Mouse (Mus musculus): Measurements from ENCODE around the gene Tgfbr3l.

Gene Tgfbr3l

DNA sequence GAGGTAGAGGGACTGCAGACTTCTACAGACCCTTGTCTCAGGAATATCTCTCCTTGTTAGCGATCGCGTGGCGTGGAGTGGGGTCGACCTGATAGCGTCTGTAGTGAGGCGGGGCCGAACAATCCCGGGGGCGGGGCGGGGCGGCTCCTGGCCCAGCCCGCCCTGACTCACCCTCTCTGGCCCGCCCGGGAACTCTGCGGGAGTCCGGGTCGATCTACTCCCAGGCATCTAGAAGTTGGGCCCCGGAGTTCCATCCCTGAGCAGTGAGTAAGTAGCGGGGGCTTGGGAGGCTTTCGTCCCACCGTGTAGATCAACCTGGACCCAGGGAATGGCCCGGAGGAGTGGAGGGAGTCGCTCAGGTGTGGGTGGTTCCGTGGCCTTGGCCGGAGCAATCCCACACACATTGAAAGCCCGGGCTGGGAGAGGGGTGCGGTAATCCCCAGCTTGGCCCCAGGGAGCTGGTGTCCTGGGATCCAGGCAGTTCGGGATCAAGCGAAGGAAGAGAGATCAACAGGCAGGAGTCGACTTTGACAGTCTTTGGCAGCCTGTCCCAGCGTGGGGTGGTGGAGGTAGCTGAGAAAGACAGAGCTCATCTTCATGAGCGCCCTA is 21.2 kb upstream of the Tgfbr3l start, which contains the start of gene Lrrc8e:
Lrrc8e (plus strand) TSS at position 89 of the 609 bp plus-strand sequence.
- Histone ChIP-seq H3K36me3 (ENCODE audit: insufficient read depth, low read length) (no peaks in the 10 kb centered on the region), H3K4me1 (replicated peaks; ENCODE audit: low read depth, low read length) (peaks cover 30% of the 10 kb centered on the region), H3K4me3 (replicated peaks; ENCODE audit: low read length) (peak within 1 kb of the TSS; percentile 63), H3K9me3 (ENCODE audit: low read length) (no peaks in the 10 kb centered on the region), H3K27me3 (ENCODE audit: insufficient read depth, low read length) (peaks cover 85% of the 10 kb centered on the region)
- TF ChIP-seq NANOG (IDR thresholded peaks at IDR 0.05; ENCODE audit: borderline replicate concordance, low read length) (no peak), POU5F1 (IDR thresholded peaks at IDR 0.05; ENCODE audit: borderline replicate concordance, low read length) (no peak), CTCF (conservative IDR thresholded peaks at IDR 0.05; ENCODE audit: low read length) (no peak)

DNA sequence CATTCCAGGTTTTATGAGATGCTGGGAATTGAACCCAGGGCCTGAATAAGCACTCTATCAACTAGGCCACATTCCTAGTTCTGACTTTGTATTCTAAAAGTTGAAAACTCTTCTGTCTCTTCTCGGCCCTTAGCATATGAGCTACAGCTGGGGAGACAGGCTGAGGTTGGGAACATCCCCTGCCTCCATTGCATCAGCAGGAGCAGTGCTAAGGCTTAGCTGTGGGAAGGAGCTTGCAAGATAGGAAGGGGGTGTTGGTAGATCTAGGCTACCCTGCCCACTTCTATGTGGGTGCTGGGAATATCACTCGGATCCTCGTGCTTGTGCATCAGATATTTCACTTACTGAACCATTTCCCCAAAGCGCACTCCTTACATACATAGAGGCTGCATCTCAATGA is 20.1 kb upstream of the Tgfbr3l start:
- TF ChIP-seq CTCF (conservative IDR thresholded peaks at IDR 0.05; ENCODE audit: low read length) (no peak), POU5F1 (IDR thresholded peaks at IDR 0.05; ENCODE audit: borderline replicate concordance, low read length) (no peak), NANOG (IDR thresholded peaks at IDR 0.05; ENCODE audit: borderline replicate concordance, low read length) (no peak)
- Histone ChIP-seq H3K36me3 (ENCODE audit: insufficient read depth, low read length) (no peaks in the 10 kb centered on the region), H3K4me3 (replicated peaks; ENCODE audit: low read length) (no peak overlapping the region)

DNA sequence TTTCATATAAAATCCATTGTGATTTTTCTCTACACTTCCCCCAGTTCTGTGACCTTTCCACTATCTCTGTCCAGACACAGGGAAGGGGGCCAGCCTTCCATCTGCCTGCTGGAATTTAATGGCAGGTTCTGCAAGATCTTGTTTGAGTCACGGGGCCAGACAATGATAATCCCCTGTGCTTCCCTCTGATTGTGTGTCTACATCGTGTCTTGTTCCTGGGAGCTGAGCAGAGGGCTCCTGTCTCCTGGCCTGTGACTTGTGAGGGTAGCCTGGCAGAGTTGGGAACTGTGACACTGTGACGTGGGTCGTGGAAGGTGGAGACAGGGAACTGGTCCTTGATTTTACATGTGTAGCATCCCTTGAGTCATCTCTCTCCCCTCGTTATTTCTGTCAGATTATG is 18.2 kb upstream of the Tgfbr3l start:
- H3K4me3 ChIP-seq (replicated peaks; ENCODE audit: low read length) = no peak overlapping the region
- TF ChIP-seq POU5F1 (IDR thresholded peaks at IDR 0.05; ENCODE audit: borderline replicate concordance, low read length) (no peak), CTCF (conservative IDR thresholded peaks at IDR 0.05; ENCODE audit: low read length) (no peak), NANOG (IDR thresholded peaks at IDR 0.05; ENCODE audit: borderline replicate concordance, low read length) (no peak)
- H3K9me3 ChIP-seq (ENCODE audit: low read length) = no peaks in the 10 kb centered on the region
- peaks cover 33% of the 10 kb centered on the region for H3K4me1 ChIP-seq (replicated peaks; ENCODE audit: low read depth, low read length)
- H3K27me3 ChIP-seq (ENCODE audit: insufficient read depth, low read length) = peaks cover 73% of the 10 kb centered on the region
- no peaks in the 10 kb centered on the region for H3K36me3 ChIP-seq (ENCODE audit: insufficient read depth, low read length)

More for the DNA sequence above, 20.1 kb upstream of the Tgfbr3l start:
- Histone ChIP-seq H3K27me3 (ENCODE audit: insufficient read depth, low read length) (peaks cover 78% of the 10 kb centered on the region), H3K9me3 (ENCODE audit: low read length) (no peaks in the 10 kb centered on the region), H3K4me1 (replicated peaks; ENCODE audit: low read depth, low read length) (peaks cover 33% of the 10 kb centered on the region)

DNA sequence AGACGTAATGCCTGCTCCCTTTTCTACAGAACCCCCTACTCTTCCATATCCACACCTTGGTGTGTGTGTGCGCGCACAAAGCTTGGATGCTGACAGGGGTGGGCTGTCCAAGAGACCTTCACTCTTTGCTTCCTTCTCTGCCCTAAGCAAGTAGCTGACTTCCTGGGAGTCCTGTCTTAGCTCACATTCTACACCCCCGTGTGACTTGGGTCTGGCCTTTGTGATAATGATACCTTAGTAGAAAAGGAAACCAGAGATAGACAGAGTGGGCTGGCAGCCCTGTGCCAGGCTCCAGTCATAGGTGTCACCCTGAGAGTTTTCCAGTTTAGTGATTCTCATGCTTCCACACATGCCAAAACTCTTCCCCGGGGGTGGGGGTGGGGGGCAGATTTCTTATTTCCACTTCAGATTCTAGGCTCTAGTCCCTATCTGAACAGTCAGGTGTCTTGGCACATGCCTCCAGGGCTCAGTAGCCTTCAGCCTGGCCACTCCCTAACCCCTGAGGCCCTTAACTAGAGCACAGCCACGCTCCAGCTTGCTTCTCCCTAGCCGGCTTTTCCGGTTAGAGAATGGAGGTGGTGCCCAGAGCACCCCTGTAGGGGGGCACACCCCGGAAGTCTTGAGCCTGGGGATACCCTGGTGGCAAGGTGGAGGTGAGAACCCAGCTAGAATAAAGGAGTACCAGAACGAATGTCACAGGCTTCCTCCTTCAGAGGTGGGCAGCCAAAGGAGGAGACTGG is 17.2 kb upstream of the Tgfbr3l start:
- H3K4me1 ChIP-seq (replicated peaks; ENCODE audit: low read depth, low read length) = peaks cover 32% of the 10 kb centered on the region
- H3K4me3 ChIP-seq (replicated peaks; ENCODE audit: low read length) = no peak overlapping the region
- TF ChIP-seq POU5F1 (IDR thresholded peaks at IDR 0.05; ENCODE audit: borderline replicate concordance, low read length) (no peak), CTCF (conservative IDR thresholded peaks at IDR 0.05; ENCODE audit: low read length) (no peak), NANOG (IDR thresholded peaks at IDR 0.05; ENCODE audit: borderline replicate concordance, low read length) (no peak)
- H3K27me3 ChIP-seq (ENCODE audit: insufficient read depth, low read length) = peaks cover 78% of the 10 kb centered on the region
- no peaks in the 10 kb centered on the region for H3K36me3 ChIP-seq (ENCODE audit: insufficient read depth, low read length)
- H3K9me3 ChIP-seq (ENCODE audit: low read length) = no peaks in the 10 kb centered on the region

DNA sequence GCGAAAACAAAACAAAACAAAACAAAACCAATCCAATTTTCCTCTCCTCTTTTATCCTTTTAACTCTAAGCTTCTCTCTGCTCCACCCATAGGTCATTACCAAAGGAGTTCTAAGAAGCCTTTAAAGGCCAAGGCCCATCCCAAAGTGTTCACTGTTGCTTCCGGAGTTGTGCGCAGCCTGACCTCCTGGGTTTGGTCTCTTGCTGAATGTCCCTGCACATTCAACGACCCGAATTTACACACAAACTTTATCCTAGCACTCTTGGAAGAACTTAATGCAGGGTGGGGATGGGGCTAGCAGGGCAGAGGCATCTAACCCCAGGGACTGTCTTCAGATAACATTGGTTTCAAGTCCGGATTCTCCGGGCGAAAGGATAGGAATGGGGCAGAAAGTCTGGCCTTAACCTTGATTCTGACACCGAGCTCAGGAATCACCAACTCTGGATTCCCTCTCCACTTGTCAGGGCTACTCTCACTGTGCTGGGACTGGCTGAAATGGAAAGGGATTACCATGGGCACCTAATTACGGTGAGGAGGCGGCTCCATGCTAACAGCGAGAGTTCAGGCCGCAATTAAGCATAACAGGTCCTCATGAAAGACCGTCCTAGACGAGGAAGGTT is 10.1 kb upstream of the Tgfbr3l start:
- Histone ChIP-seq H3K27me3 (ENCODE audit: insufficient read depth, low read length) (peaks cover 26% of the 10 kb centered on the region), H3K36me3 (ENCODE audit: insufficient read depth, low read length) (peaks cover 35% of the 10 kb centered on the region), H3K4me1 (replicated peaks; ENCODE audit: low read depth, low read length) (peaks cover 43% of the 10 kb centered on the region), H3K4me3 (replicated peaks; ENCODE audit: low read length) (peak overlapping the region; percentile 88), H3K9me3 (ENCODE audit: low read length) (no peaks in the 10 kb centered on the region)
- TF ChIP-seq CTCF (conservative IDR thresholded peaks at IDR 0.05; ENCODE audit: low read length) (no peak), NANOG (IDR thresholded peaks at IDR 0.05; ENCODE audit: borderline replicate concordance, low read length) (no peak), POU5F1 (IDR thresholded peaks at IDR 0.05; ENCODE audit: borderline replicate concordance, low read length) (no peak)

DNA sequence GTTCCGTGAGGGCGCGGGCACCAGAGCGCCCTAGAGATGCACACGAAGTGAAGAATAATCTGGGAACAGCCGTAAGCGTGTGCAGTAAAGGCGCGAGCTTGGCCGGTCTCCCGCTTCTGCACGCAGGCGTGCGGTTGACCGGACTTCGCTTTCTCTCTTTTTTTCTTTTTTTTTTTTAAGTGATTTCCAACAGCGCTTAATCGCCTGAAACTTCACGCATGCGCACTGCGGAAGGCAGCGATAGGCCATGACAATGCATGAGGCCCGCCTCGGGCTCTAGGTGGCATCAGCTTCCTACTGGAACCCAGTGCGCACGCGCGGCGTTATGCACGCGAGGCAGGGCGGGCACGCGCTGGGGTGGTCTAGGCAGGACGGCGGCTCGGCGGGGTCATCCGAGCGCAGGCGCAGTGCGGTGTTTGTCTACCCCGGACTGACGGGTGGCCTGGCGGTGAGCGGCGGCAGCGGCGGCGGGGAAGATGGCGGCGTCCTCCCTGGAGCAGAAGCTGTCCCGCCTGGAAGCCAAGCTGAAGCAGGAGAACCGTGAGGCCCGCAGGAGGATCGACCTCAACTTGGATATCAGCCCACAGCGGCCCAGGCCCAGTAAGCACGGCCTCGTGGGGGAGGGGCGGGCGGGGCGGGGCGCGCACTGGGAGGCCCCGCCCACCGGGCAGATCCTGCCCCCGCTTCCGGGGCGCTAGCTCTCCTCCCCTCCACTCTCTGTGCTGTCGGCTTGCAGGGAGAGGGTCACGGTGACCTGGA is 9.4 kb upstream of the Tgfbr3l start, which contains the start of the genes Map2k7 and Gm49320:
Map2k7 (plus strand) TSS at position 307 of the 759 bp plus-strand sequence.
Gm49320 (plus strand) TSS at position 432 of the 759 bp plus-strand sequence.
- Histone ChIP-seq H3K4me3 (replicated peaks; ENCODE audit: low read length) (peak within 1 kb of the TSS; percentile 88), H3K36me3 (ENCODE audit: insufficient read depth, low read length) (peaks cover 42% of the 10 kb centered on the region), H3K9me3 (ENCODE audit: low read length) (no peaks in the 10 kb centered on the region), H3K27me3 (ENCODE audit: insufficient read depth, low read length) (peaks cover 26% of the 10 kb centered on the region), H3K4me1 (replicated peaks; ENCODE audit: low read depth, low read length) (peaks cover 47% of the 10 kb centered on the region)
- TF ChIP-seq POU5F1 (IDR thresholded peaks at IDR 0.05; ENCODE audit: borderline replicate concordance, low read length) = no peak
- no peak for TF ChIP-seq CTCF (conservative IDR thresholded peaks at IDR 0.05; ENCODE audit: low read length)
- TF ChIP-seq NANOG (IDR thresholded peaks at IDR 0.05; ENCODE audit: borderline replicate concordance, low read length) = no peak

DNA sequence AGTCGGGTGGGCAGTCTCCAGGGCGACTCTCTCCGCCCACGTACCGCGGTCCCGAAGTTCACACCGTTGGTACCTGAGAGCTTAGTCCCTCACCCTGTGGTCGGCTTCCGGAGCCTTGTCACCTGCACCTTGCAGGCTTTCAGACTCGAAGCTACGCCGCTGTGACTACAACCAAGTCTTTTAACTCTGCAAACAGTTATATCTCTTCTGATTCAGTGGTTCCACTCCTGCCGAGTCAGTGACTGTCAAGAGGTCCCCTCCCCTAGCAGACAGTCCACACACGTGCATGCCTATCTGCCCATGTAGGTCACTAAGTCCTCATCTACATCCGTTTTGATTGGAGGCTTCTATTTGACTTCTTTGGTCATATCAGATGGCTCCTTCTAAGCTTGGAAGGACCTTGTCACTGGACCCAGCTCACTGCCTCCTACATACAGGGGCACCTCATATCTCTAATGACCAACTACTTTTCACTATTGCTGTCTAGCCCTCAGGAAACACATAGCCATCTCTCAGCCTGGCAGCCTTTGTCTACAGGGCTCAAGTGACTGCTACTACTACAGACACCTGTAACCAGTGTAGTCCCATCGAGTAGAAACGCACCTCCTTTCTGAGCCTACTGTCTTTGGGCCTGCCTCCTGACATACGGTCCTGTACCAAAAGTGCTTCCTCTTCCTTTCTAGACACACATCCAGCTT is 8.7 kb upstream of the Tgfbr3l start:
- H3K4me1 ChIP-seq (replicated peaks; ENCODE audit: low read depth, low read length) = peaks cover 47% of the 10 kb centered on the region
- H3K27me3 ChIP-seq (ENCODE audit: insufficient read depth, low read length) = peaks cover 19% of the 10 kb centered on the region
- no peaks in the 10 kb centered on the region for H3K9me3 ChIP-seq (ENCODE audit: low read length)
- H3K4me3 ChIP-seq (replicated peaks; ENCODE audit: low read length) = peak overlapping the region; percentile 88
- peaks cover 49% of the 10 kb centered on the region for H3K36me3 ChIP-seq (ENCODE audit: insufficient read depth, low read length)
- no peak for TF ChIP-seq NANOG (IDR thresholded peaks at IDR 0.05; ENCODE audit: borderline replicate concordance, low read length)
- no peak for TF ChIP-seq CTCF (conservative IDR thresholded peaks at IDR 0.05; ENCODE audit: low read length)
- no peak for TF ChIP-seq POU5F1 (IDR thresholded peaks at IDR 0.05; ENCODE audit: borderline replicate concordance, low read length)
